Mouse (Mus musculus): ENCODE results near the gene Tnr.

Gene Tnr

DNA sequence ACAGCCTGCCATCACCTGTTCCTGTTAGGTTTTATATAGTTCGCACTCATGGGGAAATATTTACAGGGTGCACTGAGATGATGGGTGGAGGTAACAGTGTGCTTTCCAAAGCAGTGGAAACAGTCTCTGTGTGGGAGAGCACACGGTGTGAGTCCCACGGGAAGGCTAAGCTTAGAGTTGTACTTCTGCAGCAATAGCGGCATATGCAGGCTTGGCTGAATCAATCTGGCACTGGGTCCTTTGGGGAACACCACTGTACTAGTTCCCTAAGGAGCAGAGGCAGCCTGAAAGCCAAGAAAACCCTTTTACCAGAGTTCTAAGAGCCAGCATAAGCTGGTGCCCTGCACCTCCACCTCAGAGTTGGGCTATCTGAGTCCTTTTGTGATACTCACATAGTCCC, 115.8 kb downstream of the Tnr start:
- DNase-seq: no peak

DNA sequence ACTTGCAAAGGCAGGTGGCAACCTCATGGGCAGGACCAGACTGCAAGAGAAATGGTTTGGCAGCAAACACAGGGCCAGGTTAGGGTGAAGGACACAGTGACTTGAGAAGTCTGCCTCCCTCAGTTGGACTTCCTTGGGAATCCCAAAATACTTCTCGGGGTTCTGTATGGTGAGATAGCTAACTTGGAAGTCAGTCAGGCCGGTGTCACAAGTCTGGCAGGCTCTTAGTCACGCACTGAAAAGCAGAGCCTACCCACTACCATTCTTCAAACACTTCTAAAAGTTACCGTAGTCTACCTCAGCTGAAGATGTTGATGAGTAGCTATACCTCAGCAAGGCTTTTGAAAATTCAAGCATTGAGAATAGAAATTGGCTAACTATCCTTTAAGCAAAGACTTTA, 122.2 kb downstream of the Tnr start:
- no peak for DNase-seq

DNA sequence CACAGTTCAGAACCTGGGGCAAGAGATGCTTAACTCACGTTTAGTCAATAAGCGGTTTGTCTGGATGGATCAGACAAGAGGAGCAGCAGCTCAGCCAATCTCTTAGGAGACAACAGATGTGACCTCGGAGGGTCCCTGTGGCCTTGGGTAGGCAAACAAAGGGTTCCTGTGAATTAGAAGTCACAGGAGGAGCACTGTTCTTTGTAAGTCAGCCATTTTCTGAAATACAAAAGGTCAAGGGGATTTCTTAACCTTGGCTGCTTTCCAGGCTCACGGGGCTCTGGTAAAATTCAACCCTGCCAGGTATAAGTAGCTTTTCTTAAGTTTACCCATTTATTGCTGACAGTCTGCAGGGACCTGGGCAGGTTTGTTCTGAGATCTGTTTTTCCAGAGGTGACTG, 126.9 kb downstream of the Tnr start:
- DNase-seq: no peak

DNA sequence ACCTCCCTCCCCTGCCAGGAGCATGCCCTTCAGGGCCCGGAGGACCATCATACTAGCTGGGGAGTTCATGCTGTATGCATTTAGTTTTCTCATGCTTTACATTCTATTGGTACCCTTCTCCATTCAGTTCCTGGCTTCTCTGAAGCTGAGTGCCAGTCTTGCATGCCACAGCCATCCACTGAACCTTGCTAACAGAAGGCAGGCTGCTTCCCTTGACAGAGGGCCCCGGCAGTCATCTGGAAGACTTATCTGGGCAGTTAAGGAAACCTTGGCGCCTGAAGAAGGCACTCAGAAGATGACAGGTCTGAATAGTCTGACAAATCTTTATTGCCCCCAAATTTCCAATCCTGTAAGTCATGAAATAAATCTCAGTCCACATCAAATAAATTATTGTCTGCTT, 131.7 kb downstream of the Tnr start:
- DNase-seq: no peak

DNA sequence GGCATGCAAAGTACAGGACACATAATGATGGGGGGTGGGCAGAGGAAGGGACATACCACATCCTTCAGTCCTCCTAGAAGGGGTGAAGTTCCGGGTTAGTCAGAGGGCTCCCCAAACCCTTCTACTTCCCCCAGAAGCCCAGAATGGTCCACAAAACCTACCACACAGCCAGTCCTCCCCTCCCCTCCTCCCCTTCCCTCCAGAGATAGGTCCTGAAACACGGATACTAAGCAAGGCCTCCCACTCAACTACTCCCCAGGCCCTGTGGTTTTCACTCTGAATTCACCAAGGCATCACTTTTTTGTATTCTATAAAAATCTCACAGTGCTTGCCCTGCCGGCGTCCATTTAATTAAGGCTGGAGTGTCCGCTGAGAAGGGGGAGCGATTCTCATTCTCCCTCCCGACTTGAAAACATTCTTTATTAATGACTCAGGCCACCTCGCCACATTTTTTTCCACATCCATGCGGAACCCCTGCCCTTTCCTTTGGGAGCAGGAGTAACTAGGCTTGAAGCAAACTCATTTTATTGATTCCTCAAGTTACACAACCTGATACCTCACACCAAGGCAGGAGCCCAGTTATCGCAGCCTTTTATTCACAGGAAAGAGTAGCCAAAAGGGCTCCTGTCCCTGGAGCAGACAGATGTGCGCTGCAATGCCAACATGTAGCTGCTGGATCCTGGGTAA, 134.4 kb downstream of the Tnr start:
- DNase-seq: no peak

DNA sequence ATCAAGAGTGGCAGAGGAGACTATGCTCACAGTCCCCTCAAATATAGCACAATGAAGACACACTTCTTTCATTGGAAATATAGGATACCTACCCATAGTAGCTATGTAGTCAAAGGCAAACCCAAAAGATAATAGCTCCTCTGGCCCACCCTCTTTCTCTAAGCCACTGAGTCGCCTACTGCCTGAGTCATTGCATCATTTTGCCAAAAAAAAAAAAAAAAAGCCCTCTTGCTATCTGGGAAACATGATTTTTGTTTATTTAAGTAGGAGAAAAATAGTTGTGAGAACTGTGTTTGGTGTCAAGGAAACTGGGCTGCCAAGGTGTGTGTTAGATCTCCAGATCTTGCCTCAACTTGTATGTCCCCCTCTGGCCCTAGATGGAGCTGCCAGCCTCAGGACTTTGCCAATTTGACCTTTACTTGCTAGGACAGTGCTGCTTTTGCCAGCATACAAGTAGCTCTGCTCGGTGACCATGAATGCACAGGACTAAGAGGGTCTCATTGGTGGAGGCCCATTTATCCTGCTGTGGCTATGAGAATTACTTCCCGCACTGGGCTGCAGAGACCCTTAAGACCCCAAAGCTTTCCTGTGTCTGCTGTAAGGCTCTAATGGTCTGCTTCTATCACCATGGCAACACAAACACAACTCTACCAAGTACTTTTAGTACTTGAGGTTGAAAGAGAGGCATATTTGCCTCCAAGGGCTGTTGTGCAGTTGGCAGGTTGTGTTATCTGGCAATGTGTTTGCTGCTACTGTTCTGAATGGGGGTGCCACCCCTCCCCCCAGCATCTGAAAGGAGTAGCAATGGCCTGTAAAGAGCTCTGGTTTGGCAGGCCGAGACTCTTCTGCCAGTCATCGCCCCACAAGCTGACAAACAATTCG, 137.3 kb downstream of the Tnr start:
- peak; percentile 13 for DNase-seq

DNA sequence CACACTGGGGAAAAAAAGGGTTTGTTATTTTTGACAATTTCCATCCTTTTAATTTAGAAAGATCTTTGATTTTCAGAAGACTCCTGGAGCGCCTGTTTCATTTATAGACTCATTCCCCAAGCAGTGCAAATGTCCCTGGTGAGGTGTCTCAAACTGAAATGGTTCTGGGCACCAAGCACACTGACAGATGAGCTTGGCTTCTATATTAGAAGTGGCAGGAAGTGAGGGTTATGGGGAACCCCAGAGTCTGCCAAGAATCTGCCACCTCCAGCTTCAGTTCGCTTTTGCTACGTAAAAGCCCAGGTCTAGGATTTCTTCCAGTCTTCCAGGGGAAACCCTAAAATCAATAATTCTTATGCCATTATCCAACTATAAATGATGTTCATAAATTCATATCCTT, 140.9 kb downstream of the Tnr start:
- DNase-seq: no peak

DNA sequence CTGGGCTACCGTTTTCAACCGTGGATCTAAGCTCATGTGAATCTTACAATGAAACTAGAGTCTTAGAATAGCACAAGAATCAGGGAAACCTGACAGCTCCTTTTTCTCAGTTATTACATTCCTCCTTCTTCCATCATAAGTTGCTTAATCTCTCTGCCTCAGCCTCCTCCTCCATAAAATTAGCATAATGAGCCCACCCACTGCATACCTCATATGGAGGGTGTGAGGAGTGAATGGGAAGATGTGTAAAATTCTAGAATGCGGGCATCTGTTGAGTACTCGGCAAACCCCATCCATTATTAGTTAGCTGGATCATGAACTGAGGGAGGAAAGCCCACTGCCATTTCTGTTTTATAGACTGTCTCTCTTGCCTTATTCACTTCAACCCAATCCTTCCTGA, 141.4 kb downstream of the Tnr start:
- DNase-seq: no peak

DNA sequence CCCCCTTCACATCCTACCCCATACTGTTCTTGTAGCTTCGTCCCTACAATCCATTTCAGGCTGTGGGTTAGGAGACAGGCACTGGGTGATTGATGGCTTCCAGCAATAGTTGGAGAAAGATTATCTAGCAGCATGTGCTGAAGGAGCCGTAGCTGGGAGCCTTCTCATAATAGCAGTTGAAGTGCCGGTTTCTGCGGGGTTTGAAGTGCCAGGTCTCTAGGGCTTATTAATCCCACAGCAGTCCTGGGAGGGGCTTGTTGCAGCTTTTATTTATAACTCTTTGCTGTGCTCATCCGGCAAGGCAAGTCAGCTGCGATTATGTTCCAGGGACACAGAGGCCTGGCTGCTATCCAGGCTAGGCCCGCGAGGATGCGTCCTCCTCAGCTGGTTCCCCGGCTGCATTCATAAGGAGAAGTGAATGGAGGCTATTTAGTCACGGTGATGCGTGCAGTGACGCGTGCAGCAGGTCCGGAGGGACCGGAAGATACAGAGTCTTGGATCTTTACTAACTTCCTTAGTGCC, 147.1 kb downstream of the Tnr start:
- DNase-seq: peak; percentile 68

DNA sequence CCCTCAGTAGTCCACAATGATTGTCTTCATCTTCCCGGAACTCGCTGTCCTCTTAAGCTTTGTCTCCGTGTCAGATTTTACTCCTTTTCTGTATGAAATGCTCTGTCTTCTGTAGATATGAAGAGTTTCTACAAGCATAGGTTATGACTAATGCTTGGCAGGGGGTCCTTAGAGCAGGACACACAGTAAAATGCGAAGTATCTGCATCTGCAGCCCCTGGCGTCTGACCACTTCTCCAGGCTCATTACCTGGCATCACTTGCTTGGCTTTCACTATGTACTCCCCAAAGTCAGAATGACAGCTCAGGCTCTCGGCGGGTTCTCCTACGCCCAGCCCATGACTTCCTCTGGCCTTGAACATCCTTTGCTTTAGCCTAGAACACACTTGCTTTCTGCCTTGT, 147.6 kb downstream of the Tnr start:
- DNase-seq: no peak

DNA sequence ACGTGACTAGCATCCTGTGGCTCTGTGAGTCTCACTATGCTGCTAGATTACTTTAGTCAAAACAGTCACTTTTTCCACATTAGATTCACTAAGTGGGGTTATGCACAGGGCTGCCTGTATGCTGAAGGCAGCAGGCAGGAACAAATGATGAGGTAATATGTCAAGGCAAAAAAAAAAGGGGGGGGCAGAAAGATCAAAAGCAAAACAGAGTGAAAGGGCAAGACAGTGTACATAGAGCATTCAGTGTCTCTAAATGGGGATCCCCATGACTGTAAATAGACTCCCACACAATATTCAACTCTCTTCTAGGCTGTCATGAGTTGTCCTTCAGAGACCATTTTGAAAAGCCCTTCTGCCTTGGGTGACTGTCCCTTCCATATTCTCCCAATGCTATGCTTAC, 150.7 kb downstream of the Tnr start:
- DNase-seq: no peak

DNA sequence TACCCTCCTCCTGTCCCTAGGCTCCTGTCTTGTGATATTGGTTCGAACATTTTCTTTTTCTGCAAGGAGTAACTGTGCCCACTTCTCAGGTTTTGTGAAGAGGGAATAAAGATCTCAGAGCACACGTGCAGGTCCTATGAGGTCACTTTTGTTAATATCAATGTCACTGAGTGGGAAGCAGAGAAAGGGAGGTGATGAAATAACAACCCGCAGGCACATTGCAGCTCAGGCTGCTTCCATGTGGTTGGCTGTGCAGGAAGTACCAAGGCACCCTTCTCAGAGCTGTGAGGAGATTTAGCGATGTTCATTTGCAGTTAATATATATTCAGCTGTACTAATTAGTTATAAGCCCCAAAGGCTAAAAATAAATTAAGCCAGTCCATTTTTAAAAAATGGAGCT, 151.9 kb downstream of the Tnr start:
- no peak for DNase-seq

DNA sequence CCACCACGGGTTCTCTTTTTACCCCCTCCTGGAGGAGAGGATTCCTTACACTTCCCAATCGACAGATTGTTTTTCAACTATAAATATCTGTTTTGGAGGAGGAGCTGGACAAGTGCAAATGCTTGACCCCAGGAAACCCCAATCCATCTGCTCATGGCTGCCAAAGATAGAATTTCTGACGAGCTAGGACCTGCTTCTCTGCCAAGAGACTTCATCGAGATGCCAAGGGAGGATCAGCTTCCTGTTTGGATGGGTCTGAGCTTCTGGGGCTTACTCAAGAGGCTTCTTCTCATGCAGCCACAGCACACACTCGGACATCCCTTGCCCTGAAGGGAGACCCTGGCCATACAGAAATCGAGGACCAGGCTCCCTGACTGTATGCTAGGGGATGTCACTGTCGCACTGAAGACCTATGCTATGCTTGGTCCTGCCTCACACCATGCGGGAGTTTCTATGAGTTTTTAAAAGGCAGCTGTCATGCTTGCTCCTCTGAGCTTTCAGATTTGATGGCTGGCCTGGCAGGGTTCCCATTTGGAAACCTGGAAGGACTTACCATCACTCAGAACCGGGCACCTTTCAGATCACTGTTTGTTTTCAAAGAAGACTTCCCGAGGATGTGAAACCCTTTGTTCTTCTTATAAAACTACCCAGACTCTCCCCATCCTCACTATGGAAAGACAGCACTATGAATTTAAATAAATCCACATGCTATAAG, 154.8 kb downstream of the Tnr start:
- DNase-seq: peak; percentile 55

DNA sequence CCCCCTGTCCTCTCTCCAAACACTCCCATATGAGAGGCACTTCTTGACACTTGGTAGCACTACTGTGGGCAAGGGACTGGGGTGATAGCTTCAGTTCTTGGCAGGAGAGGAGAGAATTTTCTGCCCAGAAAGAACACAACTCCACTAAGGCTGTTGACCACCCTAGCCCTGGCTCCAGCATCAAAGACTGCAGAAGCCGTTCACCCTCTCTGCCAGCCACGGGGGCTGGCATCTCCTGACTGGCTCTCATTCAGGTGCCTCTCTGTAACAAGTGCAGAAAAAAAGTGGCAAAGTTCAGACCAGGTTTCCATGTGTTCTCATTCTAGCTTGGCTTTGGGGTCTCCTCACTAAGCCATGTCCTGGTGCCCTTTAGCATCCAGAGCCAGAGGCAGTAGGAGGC, 157.7 kb downstream of the Tnr start:
- no peak for DNase-seq

DNA sequence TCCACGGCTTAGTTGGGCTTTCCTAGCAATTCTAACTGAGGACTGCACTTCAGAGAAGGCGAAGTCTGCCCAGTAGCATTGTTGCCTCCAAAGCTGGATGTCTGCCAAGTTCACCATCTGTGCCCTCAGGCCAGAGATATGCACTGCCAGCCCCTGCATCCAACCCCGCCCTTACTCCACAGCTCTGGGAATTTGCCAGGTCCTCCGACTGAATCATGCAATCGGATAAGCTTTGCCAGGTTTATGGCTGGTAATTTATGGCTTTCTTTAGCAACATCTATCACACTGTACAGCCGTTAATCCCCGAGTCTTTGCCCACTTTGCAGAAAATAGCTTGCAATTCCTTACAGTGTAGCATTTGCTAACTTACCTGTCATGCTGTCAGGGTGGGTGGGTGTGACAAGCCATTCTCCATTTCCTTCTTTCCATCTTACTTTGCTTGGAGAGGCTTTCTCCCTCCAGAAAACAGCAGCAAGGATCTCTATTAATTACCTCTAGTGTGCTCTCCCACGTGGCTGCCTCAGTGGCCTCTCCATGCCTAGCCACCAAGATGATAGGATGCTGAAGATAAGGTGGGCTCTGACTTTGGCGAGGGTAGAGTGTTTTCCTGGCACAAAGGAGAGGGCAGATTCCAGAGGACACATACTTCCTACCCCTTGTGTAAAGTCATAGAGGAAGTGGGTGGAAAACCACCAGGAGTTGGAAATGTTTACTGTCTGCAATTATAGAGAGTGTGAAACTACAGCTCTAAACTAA, 163.1 kb downstream of the Tnr start:
- peak; percentile 79 for DNase-seq

DNA sequence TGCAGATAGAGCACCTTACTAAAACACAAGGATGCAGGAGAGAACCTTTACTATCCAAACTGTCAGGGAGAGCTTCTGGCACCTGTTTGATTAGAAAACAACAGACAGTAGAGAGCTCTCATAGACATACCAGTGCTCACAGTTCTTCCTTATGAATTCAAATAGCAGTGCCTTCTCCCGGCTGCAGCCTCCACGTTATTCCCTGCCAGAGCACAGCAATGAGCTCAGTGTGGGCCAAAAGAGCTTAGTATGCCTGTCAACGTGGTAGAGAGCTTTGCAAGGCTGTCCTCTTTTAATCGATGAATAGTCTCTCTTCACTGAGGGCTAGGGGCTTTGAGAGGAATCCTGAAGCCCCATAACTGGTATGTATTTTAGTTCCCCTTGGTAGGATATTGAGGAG, 173.1 kb downstream of the Tnr start:
- no peak for DNase-seq

DNA sequence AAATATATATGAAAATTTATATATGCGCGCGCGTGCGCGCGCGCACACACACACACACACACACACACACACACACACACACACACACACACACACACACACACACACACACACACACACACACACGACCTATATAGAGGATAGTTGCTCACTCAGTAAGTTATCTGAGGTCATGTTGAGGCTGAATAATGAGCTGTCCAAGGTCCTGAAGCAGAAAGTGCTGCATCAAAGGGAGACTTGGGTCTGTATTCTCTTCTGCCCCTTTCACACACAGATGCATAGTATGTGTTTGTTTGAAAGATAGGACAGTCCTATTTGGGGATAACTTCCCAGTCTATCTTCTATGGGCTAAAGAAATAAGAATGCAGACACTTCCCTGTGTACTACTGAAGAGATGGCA, 178.5 kb downstream of the Tnr start:
- peak; percentile 45 for DNase-seq

DNA sequence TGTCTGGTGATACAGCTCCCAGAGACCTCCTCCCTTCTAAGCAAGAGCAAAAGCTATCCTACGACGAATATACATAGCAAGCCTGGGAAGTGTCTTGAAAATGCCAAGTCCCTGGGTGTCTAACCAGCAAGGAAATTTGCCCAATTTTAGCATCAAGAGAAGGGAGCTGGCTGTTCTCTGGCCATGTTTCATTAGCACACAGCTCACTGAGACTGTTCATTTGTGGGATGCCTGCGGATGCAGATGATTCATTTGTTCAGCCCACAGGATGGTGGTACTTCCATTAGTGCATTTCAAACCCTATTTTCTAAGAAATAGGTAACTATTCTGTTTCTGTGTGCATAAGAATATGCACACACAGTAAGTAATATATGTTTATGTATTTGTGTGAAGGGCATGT, 181.4 kb downstream of the Tnr start:
- no peak for DNase-seq

DNA sequence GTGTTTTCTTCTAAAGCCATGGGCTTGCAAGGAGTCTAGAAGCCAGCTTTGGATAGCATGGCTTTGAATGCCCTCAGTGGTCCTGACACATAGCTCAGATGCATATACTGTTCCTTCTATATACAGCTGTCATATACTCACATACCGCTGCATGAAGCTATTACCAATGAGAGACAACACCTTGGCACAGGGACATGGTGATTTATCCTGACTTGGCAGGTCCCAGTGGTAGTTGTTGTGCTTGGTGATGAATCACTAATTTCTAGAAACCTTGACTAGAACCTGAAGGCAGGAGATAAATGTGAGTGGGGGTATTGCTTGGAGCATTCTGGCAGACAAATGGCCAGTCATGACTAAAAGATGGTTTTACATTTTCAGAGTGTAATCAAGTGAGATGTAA, 192.7 kb downstream of the Tnr start:
- no peak for DNase-seq

DNA sequence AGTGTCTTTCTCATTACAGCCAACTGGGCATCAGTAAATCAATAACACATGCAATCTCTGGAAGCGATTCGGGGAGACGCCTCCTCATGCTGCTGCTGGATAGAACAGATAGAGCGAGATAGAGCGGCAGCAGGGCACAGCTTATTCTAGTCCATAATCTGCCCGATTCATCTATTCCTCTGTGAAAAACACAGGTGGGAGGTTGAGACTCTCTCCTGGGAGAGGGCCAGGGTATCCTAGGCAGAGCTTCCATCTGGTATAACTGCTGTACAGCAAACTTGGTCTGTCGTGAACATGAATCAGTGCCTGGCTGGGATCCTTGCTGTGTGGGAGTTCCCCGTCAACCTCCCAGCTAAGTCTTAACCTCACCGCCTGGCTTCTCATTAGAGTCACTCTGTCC, 193.4 kb downstream of the Tnr start:
- no peak for DNase-seq

DNA sequence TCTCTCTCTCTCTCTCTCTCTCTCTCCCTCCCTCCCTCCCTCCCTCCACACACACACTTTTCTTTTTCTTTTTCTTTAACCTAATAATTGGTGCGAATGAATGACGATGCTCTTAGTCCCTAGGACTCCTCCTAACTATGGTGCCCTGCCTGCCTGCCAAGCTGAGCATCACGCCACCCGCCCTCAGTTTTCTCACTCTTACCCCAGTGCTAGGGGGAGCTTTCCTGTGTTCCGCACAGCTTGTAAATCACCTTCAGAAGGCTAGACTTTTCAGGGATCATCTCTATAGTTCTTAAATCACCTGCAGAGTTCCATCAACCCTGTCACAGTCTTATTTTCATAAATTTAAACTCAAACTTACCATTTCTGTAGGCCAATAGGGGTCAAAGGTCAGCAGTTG, 200.2 kb downstream of the Tnr start:
- no peak for DNase-seq

DNA sequence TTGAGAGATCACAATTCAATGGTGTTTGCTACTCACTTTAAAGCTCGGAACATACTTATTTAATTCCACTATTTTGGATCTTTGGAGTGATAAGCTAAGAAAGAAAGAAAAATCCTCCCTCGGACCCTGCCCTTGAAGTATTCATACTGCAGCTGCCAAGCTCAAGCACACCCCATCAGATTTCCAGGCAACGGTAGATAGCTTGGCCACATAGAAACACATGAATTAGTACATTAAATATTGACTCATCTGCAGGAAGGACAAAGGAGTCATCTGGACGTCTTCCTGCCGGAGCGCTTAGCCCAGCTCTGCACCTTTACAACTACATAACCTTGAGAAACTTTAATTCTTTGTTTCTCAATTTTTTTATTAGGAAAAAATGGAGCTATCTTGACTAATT, 205.7 kb downstream of the Tnr start:
- no peak for DNase-seq

DNA sequence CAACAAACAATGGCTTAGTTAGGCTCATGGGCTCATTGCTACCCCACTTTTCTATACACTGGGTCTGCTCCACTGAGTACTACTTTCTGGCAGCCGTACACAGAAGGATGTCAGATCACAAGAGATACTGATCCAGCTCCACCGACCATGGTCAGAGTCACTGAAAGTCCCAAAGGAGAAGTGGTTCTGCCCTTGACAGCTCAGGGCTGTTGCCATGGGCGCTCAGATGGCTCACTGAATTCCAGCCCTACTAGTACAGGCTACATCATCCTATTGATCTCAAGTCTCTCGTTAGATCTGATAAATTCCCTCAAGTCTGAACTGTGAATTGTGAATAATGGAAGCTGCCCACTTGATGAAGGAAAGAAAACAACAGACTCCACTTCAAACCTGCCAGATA, 207.3 kb downstream of the Tnr start:
- no peak for DNase-seq
